Mouse (Mus musculus) kidney, postnatal 0 days (tissue): Measurements from ENCODE around the gene Gimap7. TPM values are rescaled to one million over a fixed set of nuclear protein-coding genes. Genes with fewer than 3 reads are reported as not detected.

Experiments used
- ATAC-seq: fragments of 200-750 bp; cut with Nextera tagmentation; replicated peaks from 2 replicates; pipeline ENCODE4 v1.8.0; 2017; ENCODE audit warnings: low read depth, moderate number of reproducible peaks, moderate TSS enrichment, moderate library complexity; ENCODE audit not compliant: low FRiP score
- DNase-seq: peaks from one replicate; pipeline ENCODE4 v3.0.0-alpha.2; 2016; ENCODE audit warnings: low spot score
- H3K27ac ChIP-seq: fragments of 300-500 bp; sonication (generic); 2 replicates; pipeline ENCODE4 v1.5.1; 2014; ENCODE audit warnings: mild to moderate bottlenecking
- H3K27me3 ChIP-seq: fragments of 300-500 bp; sonication (generic); 2 replicates; pipeline ENCODE4 v1.6.1; 2014; ENCODE audit warnings: low read length, mixed read lengths; ENCODE audit not compliant: insufficient read depth
- H3K36me3 ChIP-seq: fragments of 300-500 bp; sonication (generic); 2 replicates; pipeline ENCODE4 v1.6.1; 2014; ENCODE audit warnings: low read length, mixed read lengths; ENCODE audit not compliant: insufficient read depth
- H3K4me1 ChIP-seq: fragments of 300-500 bp; sonication (generic); replicated peaks from 2 replicates; pipeline ENCODE4 v1.6.1; 2014; ENCODE audit warnings: antibody characterized with exemption, low read length, mixed read lengths; ENCODE audit not compliant: insufficient read depth
- H3K4me2 ChIP-seq: fragments of 300-500 bp; sonication (generic); 2 replicates; pipeline ENCODE4 v1.6.1; 2014; ENCODE audit warnings: mild to moderate bottlenecking, low read length, moderate library complexity, mixed read lengths
- H3K4me3 ChIP-seq: fragments of 300-500 bp; sonication (generic); replicated peaks from 2 replicates; pipeline ENCODE4 v1.5.1; 2014; ENCODE audit warnings: low read depth, low read length
- H3K9ac ChIP-seq: fragments of 300-500 bp; sonication (generic); 2 replicates; pipeline ENCODE4 v1.6.1; 2014; ENCODE audit warnings: low read depth, low read length
- H3K9me3 ChIP-seq: fragments of 300-500 bp; sonication (generic); replicated peaks from 2 replicates; pipeline ENCODE4 v1.6.1; 2016; ENCODE audit warnings: low read length, inconsistent platforms, mixed read lengths
- CTCF ChIP-seq: IDR thresholded peaks from 2 replicates; pipeline ENCODE4 v1.5.1; 2016; ENCODE audit warnings: antibody characterized with exemption, low read depth, mild to moderate bottlenecking, moderate library complexity
- WGBS: fragments of 180-500 bp; shearing (Covaris S2); extraction: QIAGEN DNeasy Blood & Tissue Kit; methylation state at CpG from one replicate; pipeline ENCODE4 v1.1.7; 2014; 5-methylcytosine and 5-hydroxymethylcytosine counted together
- polyA plus RNA-seq: library from polyadenylated mRNA; unstranded; fragments of >200 nt; fragmentation: Nextera tagmentation; extraction: Ambion mirVana; gene quantifications from 2 replicates; pipeline ENCODE4 v1.2.1, GENCODE M21; 2015

Gene Gimap7
- polyA plus RNA-seq, 1 experiment from 2014 or later: 0.14 TPM

GRCm38 (mm10) chr6:48698888-48699287 is 19.5 kb upstream of the Gimap7 start:
- DNase-seq: no peak
- Histone ChIP-seq H3K4me1 (no peaks in the 10 kb centered on the region), H3K9me3 (no peaks in the 10 kb centered on the region), H3K36me3 (peaks cover 3% of the 10 kb centered on the region; the same call in 1 of the 2 replicates), H3K27me3 (no peaks in the 10 kb centered on the region), H3K9ac (no peak overlapping the region), H3K27ac (peak overlapping the region; percentile 64), H3K4me3 (no peak overlapping the region), H3K4me2 (no peak overlapping the region)
- WGBS: 83% methylated on average over 3 of the region's 3 CpGs
- TF ChIP-seq CTCF: no peak
- ATAC-seq: no peak

GRCm38 (mm10) chr6:48700251-48701075 is 18.0 kb upstream of the Gimap7 start:
- no peaks in the 10 kb centered on the region for H3K27me3 ChIP-seq
- no peak overlapping the region for H3K4me3 ChIP-seq
- no peak overlapping the region for H3K4me2 ChIP-seq
- TF ChIP-seq CTCF: no peak
- H3K36me3 ChIP-seq: peaks cover 3% of the 10 kb centered on the region; the same call in 1 of the 2 replicates
- peak overlapping the region; percentile 66 for H3K27ac ChIP-seq
- 52% methylated on average over 5 of the region's 5 CpGs for WGBS
- DNase-seq: peak; percentile 61
- H3K4me1 ChIP-seq: no peaks in the 10 kb centered on the region
- ATAC-seq: no peak
- no peak overlapping the region for H3K9ac ChIP-seq
- H3K9me3 ChIP-seq: no peaks in the 10 kb centered on the region

- no peak overlapping the region for H3K9ac ChIP-seq
- H3K27me3 ChIP-seq: no peaks in the 10 kb centered on the region
- H3K4me1 ChIP-seq: no peaks in the 10 kb centered on the region
- DNase-seq: no peak
- no peak for ATAC-seq
- H3K9me3 ChIP-seq: no peaks in the 10 kb centered on the region
- no peak overlapping the region for H3K4me3 ChIP-seq
- TF ChIP-seq CTCF: no peak
- no peak overlapping the region for H3K4me2 ChIP-seq
- peaks cover 3% of the 10 kb centered on the region; the same call in 1 of the 2 replicates for H3K36me3 ChIP-seq
- peak overlapping the region; percentile 19; the same call in 1 of the 2 replicates for H3K27ac ChIP-seq
- WGBS: 84% methylated on average over 7 of the region's 7 CpGs
Measured at GRCm38 (mm10) chr6:48702146-48702545, 16.3 kb upstream of the Gimap7 start.

DNA sequence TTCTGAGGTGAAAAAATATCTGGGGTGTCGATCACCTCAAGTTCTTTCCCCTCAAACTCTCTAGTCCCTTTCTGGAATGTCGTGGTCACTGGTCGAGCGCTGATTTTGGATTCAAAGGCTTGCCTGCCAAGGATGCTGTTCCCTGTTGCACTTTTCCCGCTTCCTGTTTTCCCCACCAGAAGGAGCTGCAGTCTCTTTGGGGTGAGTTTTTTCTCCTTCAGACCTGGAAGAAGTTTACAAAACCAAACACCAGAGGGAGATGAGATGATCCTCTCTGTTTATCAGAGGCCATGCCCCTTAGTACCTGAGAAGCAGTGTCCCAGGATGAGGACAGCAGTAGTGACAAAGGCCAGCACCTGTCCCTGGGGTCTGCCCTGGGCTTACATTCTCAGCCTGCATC is 15.8 kb upstream of the Gimap7 start:
- 73% methylated on average over 5 of the region's 5 CpGs for WGBS
- no peaks in the 10 kb centered on the region for H3K9me3 ChIP-seq
- H3K4me1 ChIP-seq: no peaks in the 10 kb centered on the region
- peaks cover 3% of the 10 kb centered on the region; the same call in 1 of the 2 replicates for H3K36me3 ChIP-seq
- no peaks in the 10 kb centered on the region for H3K27me3 ChIP-seq
- H3K4me2 ChIP-seq: no peak overlapping the region
- 0 out of 2 replicates have a peak overlapping the region, but pooled peaks have one; percentile 19 for H3K27ac ChIP-seq
- peak; percentile 67 for TF ChIP-seq CTCF
- H3K4me3 ChIP-seq: no peak overlapping the region
- no peak overlapping the region for H3K9ac ChIP-seq
- ATAC-seq: no peak
- no peak for DNase-seq

GRCm38 (mm10) chr6:48704146-48704545 is 14.3 kb upstream of the Gimap7 start:
- no peak for TF ChIP-seq CTCF
- H3K27me3 ChIP-seq: no peaks in the 10 kb centered on the region
- no peak overlapping the region for H3K4me3 ChIP-seq
- H3K4me1 ChIP-seq: no peaks in the 10 kb centered on the region
- no peak overlapping the region for H3K9ac ChIP-seq
- H3K36me3 ChIP-seq: peaks cover 3% of the 10 kb centered on the region; the same call in 1 of the 2 replicates
- ATAC-seq: no peak
- no peaks in the 10 kb centered on the region for H3K9me3 ChIP-seq
- no peak overlapping the region for H3K27ac ChIP-seq
- H3K4me2 ChIP-seq: no peak overlapping the region
- no peak for DNase-seq

DNA sequence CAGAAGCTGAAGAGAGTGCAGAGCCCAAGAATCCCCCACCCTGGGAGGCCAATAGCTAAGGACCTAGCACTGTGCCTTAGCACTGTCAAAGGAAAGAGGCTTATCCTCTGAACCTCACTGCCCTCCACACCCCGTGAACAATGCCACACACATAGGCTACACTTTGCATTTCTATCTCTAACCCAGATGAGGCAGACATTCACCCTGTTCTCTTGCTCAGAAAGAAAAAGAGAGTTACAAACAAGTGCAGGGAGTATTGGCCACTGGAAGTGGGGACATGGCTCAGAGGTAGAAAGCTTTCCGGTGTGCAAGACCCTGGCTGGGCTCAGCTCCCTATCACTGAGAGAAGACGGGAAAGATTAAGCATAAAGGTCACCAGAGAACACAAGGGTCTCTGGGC is 12.3 kb upstream of the Gimap7 start:
- H3K4me3 ChIP-seq: peak overlapping the region; percentile 18
- no peaks in the 10 kb centered on the region for H3K27me3 ChIP-seq
- H3K4me2 ChIP-seq: peak overlapping the region; percentile 19
- ATAC-seq (no peak), DNase-seq (no peak)
- no peak for TF ChIP-seq CTCF
- H3K36me3 ChIP-seq: peaks cover 3% of the 10 kb centered on the region; the same call in 1 of the 2 replicates
- WGBS: 49% methylated on average over 3 of the region's 3 CpGs
- peak overlapping the region; percentile 57 for H3K27ac ChIP-seq
- no peaks in the 10 kb centered on the region for H3K4me1 ChIP-seq
- no peak overlapping the region for H3K9ac ChIP-seq
- H3K9me3 ChIP-seq: no peaks in the 10 kb centered on the region
